ENCODE assay signal across 9 mouse cellular contexts in the genomic region with DNA sequence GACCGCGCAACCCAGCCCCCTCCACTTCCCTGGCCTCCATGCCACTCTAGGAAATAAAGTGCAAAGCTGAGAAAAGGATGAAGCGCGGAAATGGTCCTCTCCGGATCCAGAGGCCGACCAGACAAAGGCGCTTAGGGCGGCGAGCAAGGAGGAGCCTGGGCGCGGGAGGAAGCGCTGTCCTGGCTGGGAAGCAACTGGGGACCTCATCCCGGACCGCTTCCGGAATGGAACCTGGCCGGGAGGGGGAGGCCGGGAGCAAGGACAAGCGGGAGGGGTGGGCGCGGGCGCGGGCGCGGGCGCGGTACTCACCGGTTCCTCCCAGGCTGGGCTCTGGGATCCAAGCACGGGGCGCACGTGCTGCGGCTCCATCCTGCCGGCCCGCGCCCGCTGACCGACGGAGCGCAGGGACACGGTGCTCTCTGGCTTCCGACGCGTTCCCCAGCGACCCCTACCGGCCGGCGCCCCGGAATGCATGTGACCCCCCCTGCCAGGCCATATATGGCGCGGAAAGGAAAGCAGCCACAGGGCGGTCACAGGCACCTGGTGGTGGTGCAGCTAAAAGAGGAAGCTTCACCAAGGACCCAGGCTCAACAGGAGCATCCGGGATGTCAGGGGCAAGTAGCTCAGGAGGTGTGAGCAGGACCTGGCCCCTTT. TPM values are rescaled to one million over a fixed set of nuclear protein-coding genes. Genes with fewer than 3 reads are reported as not detected.
DNase-seq lines count a peak whose midpoint lies in the region; ATAC-seq and TF ChIP-seq lines count a peak whose summit lies in the region.
"Not testable (repeated sequence)": the region's sequence is repeated elsewhere in the genome, so short reads cannot be mapped to it uniquely, and the experiment has no call there.
"Had no signal": no experiment of that assay in that cellular context is flagged by ENCODE, and none has a peak within 500 bp of the region (broad histone marks: within the 10 kb centered on the region; RNA-seq: fewer than 3 reads in every experiment).

Gene Gm3468 (minus strand): TSS at position 394 of the 654 bp plus-strand sequence.

- not testable (repeated sequence) for H3K36me3 ChIP-seq in embryonic facial prominence, embryonic 12.5 days; heart, adult 2 months (ENCODE audit: control insufficient read depth, insufficient read depth, low read length); intestine, embryonic 15.5 days; megakaryocyte, embryonic 14.5 days (replicated peaks; ENCODE audit: low read length)

- H3K27ac ChIP-seq in embryonic facial prominence, embryonic 12.5 days; heart, adult 2 months; intestine, embryonic 15.5 days: not testable (repeated sequence)

- 0 out of 2 replicates have a peak, but pooled peaks have one; percentile 77 for ATAC-seq in embryonic facial prominence, embryonic 12.5 days (ENCODE audit: insufficient number of reproducible peaks, insufficient read depth, low FRiP score, low TSS enrichment)
- peak; percentile 96 for ATAC-seq in intestine, embryonic 15.5 days

- peak; percentile 51 for TF ChIP-seq CTCF in heart, adult 2 months (IDR thresholded peaks at IDR 0.05)

- H3K79me2 ChIP-seq in heart, adult 2 months (replicated peaks; ENCODE audit: control insufficient read depth, insufficient read depth, low read length), result not testable (repeated sequence)

- peak within 1 kb of the TSS; percentile 44 for H3K4me2 ChIP-seq in embryonic facial prominence, embryonic 12.5 days (replicated peaks)
- peak within 1 kb of the TSS; percentile 52 for H3K4me2 ChIP-seq in intestine, embryonic 15.5 days (replicated peaks)

- under 1% methylated on average over 45 of the region's 51 CpGs for WGBS in embryonic facial prominence, embryonic 12.5 days
- WGBS in heart, adult 2 months, result under 1% methylated on average over 32 of the region's 51 CpGs
- 1% methylated on average over 41 of the region's 51 CpGs for WGBS in intestine, embryonic 15.5 days

- H3K4me1 ChIP-seq in embryonic facial prominence, embryonic 12.5 days; heart, adult 2 months (ENCODE audit: control insufficient read depth, insufficient read depth, low read length); intestine, embryonic 15.5 days (replicated peaks); megakaryocyte, embryonic 14.5 days: not testable (repeated sequence)

- not testable (repeated sequence) for H3K27me3 ChIP-seq in embryonic facial prominence, embryonic 12.5 days; heart, adult 2 months (ENCODE audit: control insufficient read depth, insufficient read depth, low read length); intestine, embryonic 15.5 days (replicated peaks); megakaryocyte, embryonic 14.5 days (replicated peaks)

- DNase-seq in adrenal gland, postnatal 10 days, result peak; percentile 55
- peak; percentile 43 to 59 for DNase-seq in heart, adult 2 months
- peak; percentile 27 to 53 for DNase-seq in left cerebral cortex, postnatal 14 days (ENCODE audit: low spot score in 2 of 2)
- DNase-seq in right cerebral cortex, postnatal 10 days (ENCODE audit: low spot score in 2 of 2), result peak; percentile 44 to 62
- peak; percentile 59 for DNase-seq in urinary bladder, postnatal 14 days (ENCODE audit: low spot score)

- TF ChIP-seq EP300 in heart, adult 2 months (IDR thresholded peaks at IDR 0.05; ENCODE audit: insufficient read depth, low read depth, low read length), result not testable (repeated sequence)

- not testable (repeated sequence) for TF ChIP-seq POLR2A in heart, adult 2 months (IDR thresholded peaks at IDR 0.05; ENCODE audit: insufficient read depth, low read depth, low read length)

- intact Hi-C loops in heart, adult 2 months (cut with DNase I); left cerebral cortex, postnatal 14 days (cut with DNase I): not testable (repeated sequence)

- peak within 1 kb of the TSS; percentile 37 for H3K4me3 ChIP-seq in embryonic facial prominence, embryonic 12.5 days
- not testable (repeated sequence) for H3K4me3 ChIP-seq in heart, adult 2 months
- peak within 1 kb of the TSS; percentile 37 for H3K4me3 ChIP-seq in intestine, embryonic 15.5 days (replicated peaks)
- H3K4me3 ChIP-seq in megakaryocyte, embryonic 14.5 days (replicated peaks), result peak within 1 kb of the TSS; percentile 80

- H3K9me3 ChIP-seq in embryonic facial prominence, embryonic 12.5 days; intestine, embryonic 15.5 days; megakaryocyte, embryonic 14.5 days: not testable (repeated sequence)

- peak within 1 kb of the TSS; percentile 40 for H3K9ac ChIP-seq in embryonic facial prominence, embryonic 12.5 days
- H3K9ac ChIP-seq in heart, adult 2 months (ENCODE audit: low read depth, low read length); intestine, embryonic 15.5 days: not testable (repeated sequence)

RNA-seq across cellular contexts. Expression of gene Gm3468, which starts in this region (rescaled TPM):
- total RNA-seq in adrenal gland, postnatal 10 days (2021), result under 1 TPM in 1 of 2 experiments, not detected in 1; 0.36 TPM
- 2.7 TPM in 2 replicates for polyA plus RNA-seq in embryonic facial prominence, embryonic 12.5 days (2016; fragmentation: Nextera tagmentation; extraction: Ambion mirVana)
- total RNA-seq in heart, adult 2 months (2021), result not detected
- polyA plus RNA-seq in heart, adult 2 months (2012; rRNA removed), result 0.12 and 0.50 TPM in 2 replicates
- 0.77 and 1.9 TPM in 2 replicates for polyA plus RNA-seq in intestine, embryonic 15.5 days (2015; fragmentation: Nextera tagmentation; extraction: Ambion mirVana)
- 1 to 10 TPM in 1 of 2 experiments, under 1 TPM in 1; 0.53 to 1.4 TPM for total RNA-seq in left cerebral cortex, postnatal 14 days (2021)
- polyA plus RNA-seq in megakaryocyte, embryonic 14.5 days (2012; ENCODE audit: insufficient read depth, low replicate concordance), result not detected in 2 replicates
- total RNA-seq: monocyte, adult 5-6 weeks had no signal

Comparison
In these comparisons a context has a peak if more than half of its experiments do, and no peak if none do; other contexts are left out.
1. Peak in DNase-seq in adrenal gland, postnatal 10 days; RNA of the gene not detected or under 1 TPM.
2. Peak in DNase-seq in heart, adult 2 months; RNA of the gene not detected or under 1 TPM.